Mouse (Mus musculus) gastrocnemius, postnatal 4 days (tissue): ENCODE measurements around the gene Crispld2. TPM values are rescaled to one million over a fixed set of nuclear protein-coding genes. Genes with fewer than 3 reads are reported as not detected.

Experiments
- DNase-seq, 2 experiments: peaks; one replicate each; pipeline ENCODE4 v3.0.0; 2021 to 2022; ENCODE audit warnings: low spot score in 2 of 2, mixed read lengths in 2 of 2
- long read RNA-seq, 2 experiments: library from polyadenylated mRNA; stranded (forward); transcript quantifications; one replicate each; pipeline ENCODE4 v2.0.0; 2021
- total RNA-seq, 2 experiments: library from RNA; stranded (reverse); gene quantifications; 2 replicates each; pipeline ENCODE4 v1.2.3; 2021

Gene Crispld2
- 1 to 10 TPM; 1.3 to 3.0 TPM for total RNA-seq
- long read RNA-seq, experiment 1, partial matches to known transcripts = 1 of 1 reads
- long read RNA-seq, experiment 1, other reads (novel, unspliced or antisense) = 0 of 1 reads
- long read RNA-seq, experiment 2, full-length matches to known transcripts = 4 of 4 reads
- long read RNA-seq, experiment 2, partial matches to known transcripts = 0 of 4 reads
- long read RNA-seq, experiment 2, other reads (novel, unspliced or antisense) = 0 of 4 reads

- peak; percentile 63 to 82 for DNase-seq
Measured at GRCm38 (mm10) chr8:119992249-119992648, at the start of gene Crispld2. Crispld2 (plus strand) TSS chr8:119992438.

- DNase-seq = no peak
Measured at GRCm38 (mm10) chr8:119943616-119944015, 48.6 kb upstream of the Crispld2 start.

GRCm38 (mm10) chr8:119944096-119944811, 48.0 kb upstream of the Crispld2 start:
- DNase-seq = peak; percentile 44 to 79

- no peak for DNase-seq
Measured at GRCm38 (mm10) chr8:119946326-119946865, 45.8 kb upstream of the Crispld2 start.

GRCm38 (mm10) chr8:119947653-119948052, 44.6 kb upstream of the Crispld2 start:
- DNase-seq = no peak

- no peak for DNase-seq
Measured at GRCm38 (mm10) chr8:119948340-119948739, 43.9 kb upstream of the Crispld2 start.

GRCm38 (mm10) chr8:119952282-119952681, 40.0 kb upstream of the Crispld2 start:
- no peak for DNase-seq

- no peak for DNase-seq
Measured at GRCm38 (mm10) chr8:119952747-119953146, 39.5 kb upstream of the Crispld2 start.

GRCm38 (mm10) chr8:119955333-119955732, 36.9 kb upstream of the Crispld2 start:
- DNase-seq = no peak

- DNase-seq = no peak
Measured at GRCm38 (mm10) chr8:119958076-119958475, 34.2 kb upstream of the Crispld2 start.

- DNase-seq = no peak
Measured at GRCm38 (mm10) chr8:119960531-119961104, 31.6 kb upstream of the Crispld2 start.

- DNase-seq = no peak
Measured at GRCm38 (mm10) chr8:119964859-119965258, 27.4 kb upstream of the Crispld2 start.

GRCm38 (mm10) chr8:119967435-119967834, 24.8 kb upstream of the Crispld2 start:
- no peak for DNase-seq

- DNase-seq = no peak
Measured at GRCm38 (mm10) chr8:119970169-119970568, 22.1 kb upstream of the Crispld2 start.

- DNase-seq = no peak
Measured at GRCm38 (mm10) chr8:119972558-119972957, 19.7 kb upstream of the Crispld2 start.

- no peak for DNase-seq
Measured at GRCm38 (mm10) chr8:119978770-119979381, 13.4 kb upstream of the Crispld2 start.

GRCm38 (mm10) chr8:119981253-119981652, 11.0 kb upstream of the Crispld2 start:
- no peak for DNase-seq

GRCm38 (mm10) chr8:119984085-119984484, 8.2 kb upstream of the Crispld2 start:
- DNase-seq = no peak

GRCm38 (mm10) chr8:119986174-119986573, 6.1 kb upstream of the Crispld2 start:
- DNase-seq = no peak

GRCm38 (mm10) chr8:119988087-119988486, 4.2 kb upstream of the Crispld2 start:
- DNase-seq = no peak

GRCm38 (mm10) chr8:119994114-119994513, 1.9 kb downstream of the Crispld2 start:
- DNase-seq = no peak

GRCm38 (mm10) chr8:119994556-119994955, 2.3 kb downstream of the Crispld2 start:
- DNase-seq = no peak
